Mouse (Mus musculus): ENCODE data around the gene Nedd4.

Nedd4 gene

DNA sequence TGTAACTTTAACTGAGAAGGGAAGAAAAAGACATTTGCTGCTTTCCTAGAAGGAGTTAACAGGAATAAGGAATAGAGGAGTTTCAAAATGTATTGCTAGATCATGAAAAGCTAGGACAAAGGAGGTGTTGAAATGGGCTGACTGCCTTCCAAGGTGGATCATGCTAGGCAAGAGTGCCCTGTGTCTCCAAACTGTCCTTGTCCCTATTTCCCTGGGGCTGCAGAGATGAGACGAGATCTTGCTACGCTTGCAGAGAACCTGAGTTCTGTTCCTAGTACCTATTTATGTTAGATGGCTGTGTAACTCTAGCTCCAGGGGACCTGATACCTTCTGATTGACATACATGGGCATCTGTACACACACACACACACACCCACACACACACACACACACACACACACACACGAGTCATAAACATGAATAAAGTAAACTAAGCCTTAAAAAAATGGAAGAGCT is 13.6 kb downstream of the Nedd4 start:
- no peak for DNase-seq (ENCODE audit: extremely low read depth, insufficient read length, low spot score)

DNA sequence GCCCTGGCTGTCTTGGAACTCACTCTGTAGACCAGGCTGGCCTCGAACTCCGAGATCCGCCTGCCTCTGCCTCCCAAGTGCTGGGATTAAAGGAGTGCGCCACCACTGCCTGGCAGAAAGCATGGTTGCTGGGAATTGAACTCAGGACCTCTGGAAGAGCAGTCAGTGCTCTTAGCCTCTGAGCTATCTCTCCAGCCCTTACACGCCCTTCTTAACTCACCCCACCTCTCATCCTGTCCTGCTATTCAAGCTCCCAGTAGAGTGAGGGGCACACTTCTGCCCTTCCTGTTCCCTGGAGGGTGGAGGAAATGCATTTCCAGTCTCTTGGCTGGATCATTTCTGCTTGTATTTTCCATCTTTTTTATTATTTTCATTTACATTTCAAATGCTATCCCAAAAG is 15.5 kb downstream of the Nedd4 start:
- DNase-seq (ENCODE audit: extremely low read depth, insufficient read length, low spot score): no peak

DNA sequence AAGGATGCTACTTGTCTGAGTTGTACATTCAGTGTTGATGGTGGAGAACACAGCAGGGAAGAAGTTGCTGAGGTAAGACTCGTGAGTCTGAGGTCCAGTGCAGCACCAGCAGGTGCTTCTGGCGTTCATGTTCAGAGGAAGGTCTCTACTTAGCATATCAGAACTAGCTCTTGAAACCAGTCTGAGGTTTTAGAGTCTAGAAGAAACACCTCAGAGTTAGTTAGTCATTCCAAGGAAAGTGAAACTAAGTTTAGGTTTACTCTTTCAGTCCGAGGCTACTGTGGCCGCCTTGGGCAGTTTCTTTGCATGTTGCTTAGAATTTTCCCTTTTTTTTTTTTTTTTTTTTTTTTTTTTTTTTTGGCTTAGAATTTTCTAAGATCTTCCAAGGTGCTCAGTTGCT is 16.6 kb downstream of the Nedd4 start:
- DNase-seq (ENCODE audit: extremely low read depth, insufficient read length, low spot score): no peak

DNA sequence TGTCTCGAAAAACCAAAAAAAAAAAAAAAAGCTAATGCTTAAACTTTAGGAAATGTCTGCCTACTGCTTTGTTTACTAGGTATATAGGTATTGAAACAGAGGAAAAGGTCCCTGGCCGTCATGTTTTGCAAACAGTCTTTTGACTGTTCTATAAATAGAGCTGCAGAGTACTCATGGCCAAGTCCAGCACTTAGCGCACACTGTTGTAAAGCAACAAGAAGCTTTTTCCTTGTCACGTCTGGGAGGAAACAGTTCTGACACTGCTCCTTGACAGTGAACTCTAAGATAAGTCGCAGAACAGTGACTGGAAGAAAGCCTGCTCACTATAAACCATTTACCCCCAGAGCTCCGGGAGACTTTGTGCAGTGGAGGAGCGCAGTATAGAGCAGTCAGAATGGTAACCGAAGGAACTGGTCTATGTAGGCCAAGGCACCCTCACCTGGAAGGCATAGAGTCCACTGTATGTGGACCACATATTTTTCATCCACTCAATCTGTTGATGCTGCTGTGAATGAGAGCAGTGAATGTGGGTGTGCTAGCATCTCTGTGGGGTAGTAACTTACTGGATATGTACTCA is 19.6 kb downstream of the Nedd4 start:
- no peak for DNase-seq (ENCODE audit: extremely low read depth, insufficient read length, low spot score)

DNA sequence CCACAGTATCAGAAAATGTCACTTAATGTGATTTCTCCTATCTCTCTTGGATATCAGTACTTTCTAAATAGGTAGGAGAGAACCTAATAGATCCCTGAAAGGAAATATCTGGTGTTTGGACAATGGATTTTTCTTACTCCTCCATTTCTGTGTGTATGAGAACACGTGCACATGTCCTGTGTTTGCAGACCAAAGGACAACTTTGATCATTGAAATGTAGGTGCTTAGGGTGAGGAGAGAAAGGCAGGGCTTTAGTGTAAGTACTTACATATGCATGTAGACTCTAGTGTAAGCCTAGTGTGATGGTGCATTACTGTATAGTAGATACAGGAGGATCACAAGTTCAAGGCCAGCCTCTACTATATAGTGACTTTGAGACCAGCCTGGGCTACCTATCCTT is 21.1 kb downstream of the Nedd4 start:
- no peak for DNase-seq (ENCODE audit: extremely low read depth, insufficient read length, low spot score)

DNA sequence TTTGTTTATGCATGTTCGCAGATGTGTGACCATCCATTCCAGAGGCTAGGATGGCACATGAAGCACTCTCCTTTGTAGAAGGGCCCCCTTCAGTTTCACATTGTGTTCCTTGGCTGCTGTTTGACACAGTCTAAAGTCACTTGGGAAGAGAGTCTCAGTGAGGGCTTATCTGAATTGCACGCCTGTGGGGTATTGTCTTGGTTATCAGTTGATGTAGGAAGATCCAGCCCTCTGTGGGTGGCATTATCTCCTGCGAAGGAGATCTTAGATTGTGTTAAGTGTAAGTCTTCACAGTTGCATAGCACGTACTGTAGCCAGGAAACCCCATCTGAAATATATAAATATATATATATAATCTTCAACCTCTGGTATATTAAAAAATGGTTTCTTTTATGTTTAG is 23.1 kb downstream of the Nedd4 start:
- DNase-seq (ENCODE audit: extremely low read depth, insufficient read length, low spot score): no peak

DNA sequence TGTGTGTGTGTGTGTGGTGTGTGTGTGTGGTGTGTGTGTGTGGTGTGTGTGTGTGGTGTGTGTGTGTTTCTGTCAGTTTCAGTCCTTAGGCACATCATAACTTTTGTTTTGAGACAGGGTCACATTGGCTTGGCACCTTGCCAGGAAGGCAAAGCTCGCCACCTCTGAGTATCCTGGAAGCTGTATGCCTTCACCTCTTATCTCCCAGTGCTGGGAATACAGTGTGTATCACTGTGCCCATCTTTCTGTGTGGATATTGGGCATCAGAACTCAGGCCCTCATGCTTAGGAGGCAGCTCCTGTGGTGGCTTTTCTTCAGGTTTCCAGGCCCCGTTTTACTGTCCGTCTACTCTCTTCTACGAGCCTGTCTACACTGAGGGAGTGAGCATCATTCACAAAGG is 24.4 kb downstream of the Nedd4 start:
- DNase-seq (ENCODE audit: extremely low read depth, insufficient read length, low spot score): no peak

DNA sequence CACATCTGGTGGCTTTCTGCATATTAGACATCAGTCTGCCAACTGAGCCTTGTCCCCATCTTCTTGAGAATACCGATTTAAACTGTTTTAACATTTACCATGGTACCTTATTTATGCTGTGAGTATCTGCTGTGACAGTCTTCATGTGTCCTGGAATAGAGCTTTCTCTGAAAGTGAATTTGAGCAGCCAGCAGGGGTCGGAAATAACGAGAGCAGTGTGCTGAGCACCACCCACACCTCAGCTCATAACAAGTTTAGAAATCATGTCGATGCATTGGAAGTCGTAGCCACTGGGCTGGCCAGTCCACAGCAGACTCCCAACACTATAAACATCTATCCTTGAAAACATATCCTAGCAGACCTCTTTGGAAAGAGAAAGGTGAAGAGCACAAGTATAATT is 27.4 kb downstream of the Nedd4 start:
- DNase-seq (ENCODE audit: extremely low read depth, insufficient read length, low spot score): no peak

DNA sequence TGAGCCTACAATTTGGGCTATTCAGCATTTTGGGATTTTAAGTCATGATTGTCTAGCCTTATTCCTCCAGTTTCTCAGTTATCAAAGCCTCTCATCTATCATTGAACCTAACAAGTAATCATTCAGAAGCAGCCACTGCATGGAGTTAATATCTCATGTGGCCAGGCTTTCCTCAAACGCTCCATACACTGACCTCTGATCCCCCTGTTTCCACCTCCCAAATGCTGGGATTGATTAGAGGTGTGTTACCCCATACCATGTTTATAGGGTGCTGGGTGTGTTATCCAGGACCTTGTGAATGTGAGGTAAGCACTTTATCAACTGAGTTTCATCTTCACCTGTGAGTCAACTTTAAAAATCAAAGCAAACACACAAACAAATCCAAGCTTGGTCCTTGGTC is 28.7 kb downstream of the Nedd4 start:
- DNase-seq (ENCODE audit: extremely low read depth, insufficient read length, low spot score): no peak

DNA sequence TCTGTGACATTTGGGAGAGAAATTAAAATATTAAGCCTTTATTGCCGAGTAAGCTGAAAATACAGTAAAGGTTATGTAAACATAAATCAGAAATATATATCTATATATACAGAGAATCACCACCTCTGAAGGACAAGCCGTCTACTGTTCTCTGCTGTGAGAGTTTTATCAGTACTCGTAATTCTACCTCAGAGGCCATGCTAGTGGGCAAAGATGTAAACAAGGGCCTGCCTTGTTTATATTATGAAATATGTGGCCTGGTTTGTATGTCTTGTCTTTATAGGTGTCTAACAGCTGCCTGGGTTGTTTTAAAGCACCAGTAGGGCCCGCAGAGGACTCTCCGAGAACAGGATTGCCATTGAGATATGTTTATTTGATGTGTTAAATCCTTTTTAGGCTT is 29.8 kb downstream of the Nedd4 start:
- no peak for DNase-seq (ENCODE audit: extremely low read depth, insufficient read length, low spot score)

DNA sequence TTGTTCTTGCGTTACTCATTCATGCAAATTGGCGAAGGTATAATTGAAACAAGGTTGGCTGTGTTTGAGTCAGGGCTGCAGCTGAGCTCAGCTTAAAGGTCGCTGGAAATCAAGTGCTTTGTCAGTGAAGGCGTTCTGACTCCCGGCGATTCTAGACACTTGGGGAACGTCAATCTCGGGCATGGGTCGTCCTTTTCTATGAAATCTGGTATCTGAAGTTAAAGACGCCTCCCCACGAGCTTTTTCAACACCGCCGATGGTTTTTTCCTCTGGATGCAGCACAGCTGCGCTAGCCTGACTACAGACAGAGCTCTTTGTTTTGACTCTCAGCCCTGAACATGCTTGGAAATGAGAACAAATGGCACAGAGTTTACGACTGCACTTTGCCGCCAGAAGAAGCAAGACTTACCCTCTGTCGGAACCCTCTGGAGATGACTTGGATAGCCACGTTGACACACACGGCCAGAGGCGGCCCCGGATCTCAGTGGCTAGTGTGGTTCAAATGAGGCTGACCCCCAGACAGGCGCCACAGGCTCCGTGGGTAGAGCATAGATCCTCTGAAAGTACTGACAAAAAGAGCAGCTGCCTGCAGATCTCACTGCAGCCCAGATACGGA is 31.0 kb downstream of the Nedd4 start:
- DNase-seq (ENCODE audit: extremely low read depth, insufficient read length, low spot score): no peak

DNA sequence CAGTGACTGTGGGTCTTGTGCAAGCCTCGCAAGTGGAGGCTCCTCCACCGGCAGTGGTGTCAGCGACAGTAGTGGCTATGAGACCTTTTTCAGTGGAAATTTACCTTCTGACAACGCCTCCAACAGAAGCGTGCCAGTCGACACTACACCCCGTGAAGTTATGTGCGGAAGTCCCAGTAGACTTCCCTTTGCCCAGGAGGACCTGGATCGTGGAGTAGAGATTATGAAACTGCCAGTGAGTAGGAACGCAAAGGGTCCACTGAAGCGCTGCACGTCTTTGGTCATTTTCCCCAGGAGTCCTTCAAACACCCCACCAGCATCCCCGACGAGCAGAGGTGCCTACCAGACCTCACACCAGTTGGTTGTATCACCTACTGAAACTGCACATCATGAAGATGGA is 31.7 kb downstream of the Nedd4 start:
- no peak for DNase-seq (ENCODE audit: extremely low read depth, insufficient read length, low spot score)

DNA sequence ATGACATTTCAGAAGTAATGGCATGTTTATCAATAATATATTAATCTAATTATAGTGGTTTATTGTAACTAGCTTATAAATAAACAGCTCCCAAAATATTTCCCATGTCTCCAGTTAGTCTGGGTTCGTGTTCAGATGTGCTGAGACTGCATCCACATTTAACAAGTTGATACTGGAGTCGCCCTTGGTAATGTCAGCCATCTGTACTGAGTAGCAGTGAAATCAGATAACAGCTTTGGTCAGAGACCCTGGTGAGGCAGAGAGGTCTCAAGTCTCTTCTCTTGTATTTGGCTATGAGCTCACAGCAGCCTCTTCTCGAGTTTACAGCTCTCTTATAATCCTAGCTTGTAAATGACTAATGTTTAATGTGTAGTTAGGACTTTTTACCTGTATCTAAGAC is 34.4 kb downstream of the Nedd4 start:
- no peak for DNase-seq (ENCODE audit: extremely low read depth, insufficient read length, low spot score)

DNA sequence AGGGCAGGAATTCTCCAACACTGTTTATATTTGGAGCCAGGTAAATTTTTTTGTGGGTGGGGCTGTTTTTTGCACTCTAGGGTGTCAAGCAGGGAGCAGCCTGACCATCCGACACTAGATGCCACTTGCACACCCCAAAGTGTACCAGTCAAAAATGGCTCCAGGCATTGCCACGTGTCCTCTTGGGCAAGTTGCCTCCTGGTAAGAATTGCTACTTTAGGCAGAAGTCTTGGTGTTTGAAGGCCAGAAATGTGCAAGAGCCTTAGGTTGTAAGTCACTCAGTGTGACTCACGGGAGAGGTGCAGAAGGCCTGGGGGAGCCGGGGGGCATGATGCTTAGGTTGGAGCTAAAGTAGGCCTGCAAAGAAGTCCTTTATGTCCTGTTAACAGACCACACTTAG is 35.6 kb downstream of the Nedd4 start:
- DNase-seq (ENCODE audit: extremely low read depth, insufficient read length, low spot score): no peak

DNA sequence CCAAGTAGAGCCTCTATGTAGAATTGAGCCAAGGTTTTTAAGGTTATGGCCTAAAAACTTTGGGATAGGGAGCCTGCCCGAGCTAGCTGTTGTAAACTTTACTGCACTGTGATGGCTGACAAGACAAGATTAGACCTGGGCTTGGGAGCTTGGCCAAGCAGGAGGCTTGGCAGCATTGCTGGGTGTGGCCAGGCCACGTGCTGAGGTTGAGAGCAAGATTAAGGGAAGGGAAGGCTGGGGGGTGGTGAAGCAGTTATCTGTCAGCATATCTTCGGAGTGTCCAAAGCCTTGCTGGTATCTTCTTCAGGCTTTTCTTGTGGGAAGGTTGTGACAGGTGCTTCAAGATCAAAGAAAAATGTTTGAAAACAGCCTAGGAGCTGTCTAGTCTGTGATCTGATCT is 37.6 kb downstream of the Nedd4 start:
- DNase-seq (ENCODE audit: extremely low read depth, insufficient read length, low spot score): no peak

DNA sequence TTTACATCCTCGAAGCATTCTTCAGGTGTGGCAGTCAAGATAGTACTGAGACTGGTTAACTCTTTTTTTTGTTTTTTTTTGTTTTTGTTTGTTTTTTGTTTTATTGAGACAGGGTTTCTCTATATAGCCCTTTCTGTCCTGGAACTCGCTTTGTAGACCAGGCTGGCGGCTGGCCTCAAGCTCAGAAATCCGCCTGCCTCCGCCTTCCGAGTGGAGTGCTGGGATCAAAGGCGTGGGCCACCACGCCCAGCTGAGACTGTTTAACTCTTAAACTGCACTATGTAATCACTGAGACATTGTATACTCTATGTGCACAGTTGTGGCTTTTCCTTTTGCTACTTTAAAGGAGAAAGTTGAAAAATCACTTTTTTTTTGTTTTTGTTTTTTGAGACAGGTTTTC is 39.3 kb downstream of the Nedd4 start:
- DNase-seq (ENCODE audit: extremely low read depth, insufficient read length, low spot score): peak; percentile 24

DNA sequence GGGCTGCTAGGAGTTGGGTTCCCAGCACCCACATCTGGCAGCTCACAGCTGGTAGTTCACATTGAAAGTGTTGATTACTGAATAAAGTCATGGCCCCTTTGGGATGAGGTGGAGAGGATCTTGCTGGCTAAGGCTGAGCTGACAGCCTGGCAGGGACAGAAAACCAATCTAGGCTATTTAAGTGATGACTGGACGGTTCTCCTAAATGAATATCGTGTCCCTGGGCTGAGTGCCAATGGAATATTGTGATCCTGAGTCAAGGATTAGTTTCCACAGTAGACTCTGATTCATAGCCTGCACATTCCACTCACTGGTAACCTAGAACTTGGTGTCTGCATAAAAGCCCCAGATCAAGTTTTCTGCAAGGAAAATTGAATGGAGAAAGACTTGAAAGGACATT is 39.9 kb downstream of the Nedd4 start:
- peak; percentile 75 for DNase-seq (ENCODE audit: extremely low read depth, insufficient read length, low spot score)

DNA sequence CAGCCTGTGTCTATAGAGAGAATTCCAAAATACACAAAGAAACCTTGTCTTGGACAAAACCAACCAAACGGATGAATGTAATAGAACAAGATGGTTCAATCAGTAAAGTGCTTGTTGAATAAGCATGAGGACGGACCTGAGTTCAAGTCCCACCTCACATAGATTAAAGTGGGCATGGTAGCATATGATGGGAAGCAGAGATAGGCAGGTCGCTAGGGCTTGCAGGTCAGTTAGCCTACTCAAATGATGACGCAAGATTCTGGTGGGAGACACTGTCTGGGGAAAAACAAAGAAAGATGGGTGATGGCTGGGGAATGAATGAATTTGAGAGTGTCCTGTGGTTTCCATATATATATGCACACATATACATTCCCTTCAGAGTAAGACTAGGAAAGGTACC is 41.0 kb downstream of the Nedd4 start:
- DNase-seq (ENCODE audit: extremely low read depth, insufficient read length, low spot score): no peak

DNA sequence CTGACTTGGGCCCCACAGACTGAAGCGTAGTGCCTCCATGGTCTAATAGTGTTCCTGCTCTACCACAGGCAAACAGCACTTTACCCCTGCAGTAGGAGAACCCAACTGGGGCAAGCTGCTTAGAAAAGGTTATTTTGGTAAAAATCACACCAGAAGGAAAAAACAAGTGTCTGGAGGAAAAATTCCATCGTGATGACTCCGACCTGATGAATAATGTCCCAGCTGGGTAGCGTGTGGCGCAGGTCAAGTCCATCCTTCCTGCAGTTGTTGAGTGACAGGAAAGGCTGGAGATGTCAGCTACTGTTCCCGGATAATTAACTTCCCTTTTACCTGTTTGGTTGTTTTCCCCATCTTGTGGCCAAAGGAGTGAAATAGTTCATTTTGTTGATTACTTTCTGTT is 41.6 kb downstream of the Nedd4 start:
- DNase-seq (ENCODE audit: extremely low read depth, insufficient read length, low spot score): peak; percentile 45

DNA sequence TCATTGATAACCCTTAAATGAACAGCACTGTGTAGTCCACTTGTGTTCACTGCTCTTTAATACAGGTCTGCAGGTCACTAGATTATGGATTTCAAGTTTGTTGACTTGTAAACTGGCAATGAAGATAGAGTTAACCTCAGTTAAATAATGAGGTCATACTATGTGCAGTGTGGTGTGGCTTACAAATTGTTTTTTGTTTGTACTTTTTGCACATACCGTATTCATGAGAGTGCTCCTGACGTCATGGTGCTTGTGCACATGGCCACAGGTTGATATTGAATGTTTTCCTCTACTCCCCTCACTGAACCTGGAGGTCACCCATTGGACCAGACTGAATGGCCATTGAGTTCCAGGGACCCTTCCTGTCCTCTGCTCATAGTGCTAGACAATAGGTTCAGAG is 43.1 kb downstream of the Nedd4 start:
- DNase-seq (ENCODE audit: extremely low read depth, insufficient read length, low spot score): no peak

DNA sequence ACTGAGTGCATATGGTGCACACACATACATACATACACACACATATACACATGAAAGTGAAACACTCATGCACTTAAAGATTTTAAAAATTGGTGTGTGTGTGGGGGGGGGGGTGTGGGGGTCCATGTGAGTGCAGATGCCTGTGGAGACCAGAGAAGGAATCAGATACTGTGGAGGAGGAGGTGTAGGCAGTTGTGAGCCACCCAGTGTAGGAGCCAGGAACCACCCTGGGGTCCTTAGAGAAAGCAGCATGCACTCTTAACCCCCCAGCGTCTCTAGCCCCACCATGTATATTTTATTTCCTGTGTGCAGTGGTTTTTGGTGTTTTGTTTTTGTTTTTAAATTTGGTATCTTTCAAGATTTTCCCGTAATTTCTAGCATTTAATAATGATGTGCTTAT is 45.9 kb downstream of the Nedd4 start:
- no peak for DNase-seq (ENCODE audit: extremely low read depth, insufficient read length, low spot score)

DNA sequence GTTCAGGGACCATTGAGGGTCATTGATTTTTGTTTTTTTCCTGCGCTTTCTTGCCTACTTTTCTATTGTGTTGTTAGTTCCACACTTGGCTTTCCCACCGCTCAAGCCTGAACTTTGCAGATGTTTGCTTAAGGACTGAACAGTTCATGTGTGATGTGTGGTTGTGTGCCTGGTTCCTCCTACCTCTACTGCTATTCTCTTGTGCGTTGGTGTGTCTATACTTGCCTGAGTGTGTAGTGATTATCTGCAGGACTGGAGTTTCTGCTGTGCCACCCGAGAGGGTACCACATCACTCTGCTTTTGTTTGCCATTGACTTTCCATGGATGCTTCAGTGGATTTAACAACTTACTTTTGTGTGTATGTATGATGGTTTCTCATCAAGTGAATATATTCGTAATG is 46.5 kb downstream of the Nedd4 start:
- DNase-seq (ENCODE audit: extremely low read depth, insufficient read length, low spot score): no peak

DNA sequence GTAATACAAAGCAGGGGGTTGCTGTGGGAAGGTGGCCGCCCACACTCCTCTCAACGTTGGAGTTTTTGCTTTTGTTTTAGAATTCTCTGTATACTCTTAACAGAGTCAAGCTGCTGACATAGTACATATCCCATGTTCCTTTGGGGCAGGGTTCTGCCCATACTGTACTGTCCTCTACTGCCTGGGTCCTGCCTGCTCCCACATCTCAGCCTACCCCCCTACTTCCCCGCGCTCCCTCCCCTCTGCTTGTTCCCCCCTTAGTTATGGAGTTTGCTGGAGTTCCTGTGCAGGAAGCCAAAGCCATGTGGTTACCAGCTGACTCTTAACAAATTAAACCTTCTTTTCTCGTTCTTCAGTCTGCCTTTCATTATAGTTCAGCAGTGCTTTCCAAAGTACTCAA is 47.9 kb downstream of the Nedd4 start:
- DNase-seq (ENCODE audit: extremely low read depth, insufficient read length, low spot score): no peak
